Mouse (Mus musculus): ENCODE measurements around the gene Spocd1. TPM values are rescaled to one million over a fixed set of nuclear protein-coding genes. Genes with fewer than 3 reads are reported as not detected.
"Not testable (repeated sequence)": the region's sequence is repeated elsewhere in the genome, so short reads cannot be mapped to it uniquely, and the experiment has no call there.

The Spocd1 gene
- polyA plus RNA-seq (2011; ENCODE audit: insufficient read length, low read depth, missing spikeins): 0.52 TPM in 1 of 2 replicates, not detected in the other

- H3K4me3 ChIP-seq (ENCODE audit: insufficient read depth, low read length): no peak within 1 kb of the TSS
- TF ChIP-seq CTCF (IDR thresholded peaks at IDR 0.05; ENCODE audit: borderline replicate concordance, insufficient read depth, low read length) (no peak), POLR2A (IDR thresholded peaks at IDR 0.05; ENCODE audit: low read depth, low read length) (no peak)
- 0 out of 2 replicates have a peak, but pooled peaks cover 3% of the 10 kb centered on the region for H3K4me1 ChIP-seq (ENCODE audit: control insufficient read depth, insufficient read depth, low read length)
- H3K27ac ChIP-seq (ENCODE audit: insufficient read depth, low read length): no peak within 1 kb of the TSS
These were observed at the start of gene Spocd1 for GRCm38 (mm10) chr4:129928949-129929348. Gene Spocd1 (plus strand): TSS chr4:129929249.

GRCm38 (mm10) chr4:129880615-129881014 lies 48.4 kb upstream of the Spocd1 start:
- H3K4me3 ChIP-seq (ENCODE audit: insufficient read depth, low read length): no peak overlapping the region
- TF ChIP-seq CTCF (IDR thresholded peaks at IDR 0.05; ENCODE audit: borderline replicate concordance, insufficient read depth, low read length) (no peak), POLR2A (IDR thresholded peaks at IDR 0.05; ENCODE audit: low read depth, low read length) (no peak)
- H3K4me1 ChIP-seq (ENCODE audit: control insufficient read depth, insufficient read depth, low read length): peaks cover 12% of the 10 kb centered on the region
- H3K27ac ChIP-seq (ENCODE audit: insufficient read depth, low read length): no peak overlapping the region

GRCm38 (mm10) chr4:129881661-129882060 lies 47.4 kb upstream of the Spocd1 start:
- TF ChIP-seq POLR2A (IDR thresholded peaks at IDR 0.05; ENCODE audit: low read depth, low read length): no peak
- no peak for TF ChIP-seq CTCF (IDR thresholded peaks at IDR 0.05; ENCODE audit: borderline replicate concordance, insufficient read depth, low read length)
- H3K27ac ChIP-seq (ENCODE audit: insufficient read depth, low read length): no peak overlapping the region
- H3K4me3 ChIP-seq (ENCODE audit: insufficient read depth, low read length): no peak overlapping the region
- peaks cover 12% of the 10 kb centered on the region for H3K4me1 ChIP-seq (ENCODE audit: control insufficient read depth, insufficient read depth, low read length)

GRCm38 (mm10) chr4:129882555-129883293 lies 46.3 kb upstream of the Spocd1 start:
- TF ChIP-seq POLR2A (IDR thresholded peaks at IDR 0.05; ENCODE audit: low read depth, low read length) (no peak), CTCF (IDR thresholded peaks at IDR 0.05; ENCODE audit: borderline replicate concordance, insufficient read depth, low read length) (no peak)
- H3K4me1 ChIP-seq (ENCODE audit: control insufficient read depth, insufficient read depth, low read length): peaks cover 7% of the 10 kb centered on the region; the same call in 1 of the 2 replicates
- H3K27ac ChIP-seq (ENCODE audit: insufficient read depth, low read length): peak overlapping the region; percentile 0; the same call in 1 of the 2 replicates
- no peak overlapping the region for H3K4me3 ChIP-seq (ENCODE audit: insufficient read depth, low read length)

GRCm38 (mm10) chr4:129884041-129884930 lies 44.8 kb upstream of the Spocd1 start:
- Histone ChIP-seq H3K4me3 (ENCODE audit: insufficient read depth, low read length) (no peak overlapping the region), H3K27ac (ENCODE audit: insufficient read depth, low read length) (no peak overlapping the region), H3K4me1 (ENCODE audit: control insufficient read depth, insufficient read depth, low read length) (0 out of 2 replicates have a peak, but pooled peaks cover 4% of the 10 kb centered on the region)
- TF ChIP-seq POLR2A (IDR thresholded peaks at IDR 0.05; ENCODE audit: low read depth, low read length): no peak
- TF ChIP-seq CTCF (IDR thresholded peaks at IDR 0.05; ENCODE audit: borderline replicate concordance, insufficient read depth, low read length): no peak

- no peak for TF ChIP-seq POLR2A (IDR thresholded peaks at IDR 0.05; ENCODE audit: low read depth, low read length)
- no peak for TF ChIP-seq CTCF (IDR thresholded peaks at IDR 0.05; ENCODE audit: borderline replicate concordance, insufficient read depth, low read length)
- no peaks in the 10 kb centered on the region for H3K4me1 ChIP-seq (ENCODE audit: control insufficient read depth, insufficient read depth, low read length)
- no peak overlapping the region for H3K4me3 ChIP-seq (ENCODE audit: insufficient read depth, low read length)
- no peak overlapping the region for H3K27ac ChIP-seq (ENCODE audit: insufficient read depth, low read length)
These were observed 39.4 kb upstream of the Spocd1 start for GRCm38 (mm10) chr4:129889661-129890060.

- TF ChIP-seq CTCF (IDR thresholded peaks at IDR 0.05; ENCODE audit: borderline replicate concordance, insufficient read depth, low read length): no peak
- no peak for TF ChIP-seq POLR2A (IDR thresholded peaks at IDR 0.05; ENCODE audit: low read depth, low read length)
- Histone ChIP-seq H3K4me1 (ENCODE audit: control insufficient read depth, insufficient read depth, low read length) (no peaks in the 10 kb centered on the region), H3K27ac (ENCODE audit: insufficient read depth, low read length) (no peak overlapping the region), H3K4me3 (ENCODE audit: insufficient read depth, low read length) (no peak overlapping the region)
These were observed 39.0 kb upstream of the Spocd1 start for GRCm38 (mm10) chr4:129890094-129890493.

GRCm38 (mm10) chr4:129894861-129895260 lies 34.2 kb upstream of the Spocd1 start:
- Histone ChIP-seq H3K4me3 (ENCODE audit: insufficient read depth, low read length) (no peak overlapping the region), H3K27ac (ENCODE audit: insufficient read depth, low read length) (no peak overlapping the region), H3K4me1 (ENCODE audit: control insufficient read depth, insufficient read depth, low read length) (no peaks in the 10 kb centered on the region)
- TF ChIP-seq POLR2A (IDR thresholded peaks at IDR 0.05; ENCODE audit: low read depth, low read length) (no peak), CTCF (IDR thresholded peaks at IDR 0.05; ENCODE audit: borderline replicate concordance, insufficient read depth, low read length) (no peak)

- H3K27ac ChIP-seq (ENCODE audit: insufficient read depth, low read length); H3K4me1 ChIP-seq (ENCODE audit: control insufficient read depth, insufficient read depth, low read length); H3K4me3 ChIP-seq (ENCODE audit: insufficient read depth, low read length): not testable (repeated sequence)
These were observed 30.2 kb upstream of the Spocd1 start for GRCm38 (mm10) chr4:129898815-129899214.

GRCm38 (mm10) chr4:129902394-129902793 lies 26.7 kb upstream of the Spocd1 start:
- H3K4me3 ChIP-seq (ENCODE audit: insufficient read depth, low read length): no peak overlapping the region
- no peaks in the 10 kb centered on the region for H3K4me1 ChIP-seq (ENCODE audit: control insufficient read depth, insufficient read depth, low read length)
- TF ChIP-seq POLR2A (IDR thresholded peaks at IDR 0.05; ENCODE audit: low read depth, low read length) (no peak), CTCF (IDR thresholded peaks at IDR 0.05; ENCODE audit: borderline replicate concordance, insufficient read depth, low read length) (no peak)
- H3K27ac ChIP-seq (ENCODE audit: insufficient read depth, low read length): no peak overlapping the region
